Mouse (Mus musculus) liver, embryonic 14.5 days (tissue): ENCODE data around the gene Fam120a.
A peak's percentile ranks its signal among the peaks of the same experiment; 100 is the strongest.

Experiments
- CTCF ChIP-seq: IDR thresholded peaks from 2 replicates; pipeline ENCODE4 v1.5.1; 2016; ENCODE audit warnings: antibody characterized with exemption, low read depth, control low read depth
- EP300 ChIP-seq: IDR thresholded peaks from 2 replicates; pipeline ENCODE4 v1.6.1; 2016; ENCODE audit warnings: antibody characterized with exemption, low read depth

DNA sequence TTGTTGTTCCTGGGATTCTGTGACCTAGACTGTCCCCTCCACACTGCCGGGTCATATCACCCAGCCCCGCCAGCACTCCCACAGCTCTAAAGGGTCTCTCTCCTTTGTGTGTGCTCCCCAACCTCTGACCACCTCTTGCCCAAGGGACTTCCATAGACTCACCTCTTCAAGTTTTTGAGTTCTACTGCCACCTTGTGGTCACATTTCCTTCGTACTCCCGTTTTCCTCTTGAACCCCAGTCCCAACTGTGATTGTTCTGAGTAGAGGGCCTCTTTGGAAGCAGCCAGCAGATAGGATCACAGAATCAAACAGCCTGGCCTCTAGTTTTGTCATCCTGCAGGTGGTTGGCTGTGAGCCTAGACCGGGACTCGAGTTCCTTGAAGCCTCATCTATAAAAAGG, 30.8 kb upstream of the Fam120a start:
- TF ChIP-seq CTCF (peak; percentile 77), EP300 (no peak)
